30 mouse cellular contexts compared by ENCODE assay signal in genomic region chr12:80813456-80813855, GRCm38 (mm10). TPM values are rescaled to one million over a fixed set of nuclear protein-coding genes. Genes with fewer than 3 reads are reported as not detected.
DNase-seq lines count a peak whose midpoint lies in the region; ATAC-seq and TF ChIP-seq lines count a peak whose summit lies in the region.
"Had no signal": no experiment of that assay in that cellular context is flagged by ENCODE, and none has a peak within 500 bp of the region (broad histone marks: within the 10 kb centered on the region; RNA-seq: fewer than 3 reads in every experiment).

No protein-coding gene starts in this region.

- peak overlapping the region; percentile 63 for H3K9ac ChIP-seq in MEL (ENCODE audit: control insufficient read depth, low read depth, low read length, poor library complexity, severe bottlenecking)
- no peak overlapping the region for H3K9ac ChIP-seq in liver, embryonic 16.5 days (ENCODE audit: low read depth, low read length)
- H3K9ac ChIP-seq in heart, embryonic 12.5 days = no peak overlapping the region
- H3K9ac ChIP-seq: heart, embryonic 15.5 days; hindbrain, embryonic 12.5 days; intestine, embryonic 15.5 days; lung, embryonic 14.5 days; midbrain, embryonic 12.5 days; neural tube, embryonic 12.5 days had no signal

- peaks cover 36% of the 10 kb centered on the region for H3K79me2 ChIP-seq in MEL (ENCODE audit: control insufficient read depth, insufficient read depth, low read length, poor library complexity)

- DNase-seq in G1E (ENCODE audit: low spot score) (no peak), MEL (ENCODE audit: low read depth, low spot score) (no peak)
- no peak for DNase-seq in adrenal gland, adult 18-20 months (ENCODE audit: low spot score in 2 of 2)
- DNase-seq in kidney, adult 11 months = no peak
- DNase-seq: adrenal gland, postnatal 25 days; B cell, adult 2 months; cerebellum, adult 8-10 months; cerebellum, postnatal 25 days; kidney, adult 9 months; kidney, postnatal 10 days; lung, embryonic 14.5 days; lung, postnatal 14 days; right cerebral cortex, adult 18-20 months; right cerebral cortex, postnatal 4 days; thymus, postnatal 4 days had no signal

- H3K4me1 ChIP-seq in G1E (ENCODE audit: insufficient read depth, low read depth, low read length) = peaks cover 92% of the 10 kb centered on the region
- peaks cover 53 to 59% of the 10 kb centered on the region in 2 experiments for H3K4me1 ChIP-seq in MEL (ENCODE audit: control insufficient read depth in 1 of 2, insufficient read depth in 2 of 2, low read length in 2 of 2)
- peaks cover 73% of the 10 kb centered on the region for H3K4me1 ChIP-seq in liver, embryonic 16.5 days (ENCODE audit: control insufficient read depth, low read depth, low read length)
- H3K4me1 ChIP-seq in heart, embryonic 12.5 days (replicated peaks) = peaks cover 62% of the 10 kb centered on the region

- H3K27ac ChIP-seq in MEL (ENCODE audit: control insufficient read depth, low read depth, low read length) = peak overlapping the region; percentile 100
- H3K27ac ChIP-seq in liver, embryonic 16.5 days (ENCODE audit: low read length) = peak overlapping the region; percentile 80
- H3K27ac ChIP-seq in heart, embryonic 12.5 days (ENCODE audit: poor library complexity, severe bottlenecking) = no peak overlapping the region
- H3K27ac ChIP-seq: heart, embryonic 15.5 days; hindbrain, embryonic 12.5 days; hindbrain, postnatal 0 days; intestine, embryonic 15.5 days; midbrain, embryonic 12.5 days; neural tube, embryonic 12.5 days had no signal

- no peak for ATAC-seq in G1E (ENCODE audit: extremely low read depth, insufficient number of reproducible peaks, low FRiP score, poor library complexity, severe bottlenecking)
- ATAC-seq in erythroid progenitor cell, adult 5-6 weeks (replicated peaks; ENCODE audit: low FRiP score, poor library complexity, severe bottlenecking) = 0 out of 2 replicates have a peak, but pooled peaks have one; percentile 13
- ATAC-seq in liver, embryonic 16.5 days (ENCODE audit: low read depth) = no peak
- no peak for ATAC-seq in heart, embryonic 12.5 days (ENCODE audit: insufficient number of reproducible peaks, low FRiP score)
- ATAC-seq: forebrain, embryonic 16.5 days; hindbrain, postnatal 0 days; intestine, embryonic 15.5 days; Patski had no signal

- TF ChIP-seq CTCF in G1E (IDR thresholded peaks at IDR 0.05; ENCODE audit: low read depth, low read length) (no peak), MEL (IDR thresholded peaks at IDR 0.05 in 2 of 3, conservative IDR thresholded peaks at IDR 0.05 in 1 of 3; ENCODE audit: control insufficient read depth in 1 of 3, insufficient read depth in 1 of 3, low read depth in 2 of 3, low read length in 3 of 3, poor library complexity in 1 of 3, severe bottlenecking in 1 of 3) (no peak)

- TF ChIP-seq EP300 in MEL (IDR thresholded peaks at IDR 0.05; ENCODE audit: low read depth in 1 of 2, low read length in 2 of 2) = peak; percentile 71 to 90

- H3K4me2 ChIP-seq in liver, embryonic 16.5 days (ENCODE audit: low read depth, low read length) = peak overlapping the region; percentile 33
- H3K4me2 ChIP-seq in heart, embryonic 12.5 days = no peak overlapping the region
- H3K4me2 ChIP-seq: heart, embryonic 15.5 days; hindbrain, embryonic 12.5 days; intestine, embryonic 15.5 days; lung, embryonic 14.5 days; midbrain, embryonic 12.5 days; neural tube, embryonic 12.5 days had no signal

- no peaks in the 10 kb centered on the region for H3K9me3 ChIP-seq in G1E (replicated peaks)
- H3K9me3 ChIP-seq in MEL (replicated peaks; ENCODE audit: insufficient read depth, low read length) = no peaks in the 10 kb centered on the region
- H3K9me3 ChIP-seq in liver, embryonic 16.5 days (replicated peaks; ENCODE audit: control insufficient read depth, low read length) = no peaks in the 10 kb centered on the region
- H3K9me3 ChIP-seq in heart, embryonic 12.5 days (replicated peaks) = no peaks in the 10 kb centered on the region
- H3K9me3 ChIP-seq: heart, embryonic 15.5 days; hindbrain, embryonic 12.5 days; intestine, embryonic 15.5 days; midbrain, embryonic 12.5 days; neural tube, embryonic 12.5 days had no signal

- H3K4me3 ChIP-seq in G1E (ENCODE audit: low read depth, low read length) (peak overlapping the region; percentile 36; the same call in 1 of the 2 replicates), MEL (ENCODE audit: control insufficient read depth in 1 of 2, insufficient read depth in 1 of 2, low read depth in 2 of 2, low read length in 2 of 2) (peak overlapping the region in 1 of 2 experiments; percentile 10; a peak in 1 of 4 replicates)
- H3K4me3 ChIP-seq in liver, embryonic 16.5 days (ENCODE audit: low read depth, low read length) = no peak overlapping the region
- H3K4me3 ChIP-seq in heart, embryonic 12.5 days = no peak overlapping the region
- H3K4me3 ChIP-seq: heart, embryonic 15.5 days; hindbrain, embryonic 12.5 days; intestine, embryonic 15.5 days; midbrain, embryonic 12.5 days; myocyte; neural tube, embryonic 12.5 days had no signal

- H3K27me3 ChIP-seq in G1E (ENCODE audit: insufficient read depth, low read length) = no peaks in the 10 kb centered on the region
- H3K27me3 ChIP-seq in MEL (ENCODE audit: control insufficient read depth in 1 of 2, insufficient read depth in 2 of 2, low read length in 2 of 2) = no peaks in the 10 kb centered on the region
- H3K27me3 ChIP-seq in liver, embryonic 16.5 days (ENCODE audit: control insufficient read depth, insufficient read depth, low read depth, low read length) = no peaks in the 10 kb centered on the region
- no peaks in the 10 kb centered on the region for H3K27me3 ChIP-seq in heart, embryonic 12.5 days (replicated peaks)
- H3K27me3 ChIP-seq: heart, embryonic 15.5 days; hindbrain, embryonic 12.5 days; intestine, embryonic 15.5 days; midbrain, embryonic 12.5 days; neural tube, embryonic 12.5 days; Patski had no signal

- no peak for TF ChIP-seq RAD21 in MEL (IDR thresholded peaks at IDR 0.05; ENCODE audit: low read depth, low read length)

- 26% methylated on average over 2 of the region's 2 CpGs for WGBS in liver, embryonic 16.5 days (ENCODE audit: insufficient replicate concordance)
- WGBS in heart, embryonic 12.5 days = 71% methylated on average over 2 of the region's 2 CpGs

- peaks cover 25% of the 10 kb centered on the region for H3K36me3 ChIP-seq in G1E (replicated peaks)
- H3K36me3 ChIP-seq in MEL (ENCODE audit: control insufficient read depth in 1 of 2, insufficient read depth in 2 of 2, low read length in 2 of 2) = peaks cover 0 to 85% of the 10 kb centered on the region in 2 experiments; a peak in 2 of 4 replicates
- H3K36me3 ChIP-seq in liver, embryonic 16.5 days (ENCODE audit: control insufficient read depth, insufficient read depth) = no peaks in the 10 kb centered on the region
- no peaks in the 10 kb centered on the region for H3K36me3 ChIP-seq in heart, embryonic 12.5 days
- H3K36me3 ChIP-seq: heart, embryonic 15.5 days; hindbrain, embryonic 12.5 days; intestine, embryonic 15.5 days; midbrain, embryonic 12.5 days; neural tube, embryonic 12.5 days had no signal

- no peak for TF ChIP-seq POLR2A in MEL (IDR thresholded peaks at IDR 0.05; ENCODE audit: control insufficient read depth in 1 of 2, insufficient read depth in 1 of 2, low read depth in 1 of 2, low read length in 2 of 2, poor library complexity in 1 of 2)

TF ChIP-seq in MEL, 35 proteins besides CTCF, POLR2A, EP300 and RAD21 (continues in another document):
- TF ChIP-seq MEF2A (IDR thresholded peaks at IDR 0.05; ENCODE audit: extremely low read depth, insufficient replicate concordance, low read depth, low read length, poor library complexity, severe bottlenecking) (no peak), NRF1 (IDR thresholded peaks at IDR 0.05; ENCODE audit: insufficient read depth, low read depth, low read length, poor library complexity, severe bottlenecking) (no peak), ZNF384 (IDR thresholded peaks at IDR 0.05; ENCODE audit: low read depth, low read length) (no peak), MYB (IDR thresholded peaks at IDR 0.05; ENCODE audit: low read depth, low read length) (peak; percentile 53), POLR2AphosphoS2 (IDR thresholded peaks at IDR 0.05; ENCODE audit: low read length) (no peak), SIN3A (IDR thresholded peaks at IDR 0.05; ENCODE audit: low read length) (no peak), BHLHE40 (IDR thresholded peaks at IDR 0.05; ENCODE audit: borderline replicate concordance, low read depth, low read length) (no peak), POLR2AphosphoS5 (IDR thresholded peaks at IDR 0.05; ENCODE audit: borderline replicate concordance, low read depth, low read length) (no peak), USF2 (IDR thresholded peaks at IDR 0.05; ENCODE audit: borderline replicate concordance in 1 of 2, insufficient read depth in 1 of 2, low read depth in 1 of 2, low read length in 2 of 2) (no peak), TCF12 (IDR thresholded peaks at IDR 0.05; ENCODE audit: low read depth, low read length) (peak; percentile 74; the same call in 1 of the 2 replicates), MAZ (IDR thresholded peaks at IDR 0.05; ENCODE audit: low read depth, low read length) (peak; percentile 68; the same call in 1 of the 2 replicates)

RNA-seq across cellular contexts. Expression of gene Susd6, which starts 23.1 kb away (rescaled TPM):
- 123 and 135 TPM in 2 replicates for total RNA-seq in G1E (2014; fragmentation: Nextera tagmentation)
- total RNA-seq in G1E (2017) = 66.4 and 66.6 TPM in 2 replicates
- polyA plus RNA-seq in G1E (2012) = 24.0 and 29.6 TPM in 2 replicates
- total RNA-seq in MEL (2012; rRNA removed) = 12.2 and 13.0 TPM in 2 replicates
- 10 to 100 TPM in 1 of 2 experiments, not detected in 1; 22.4 TPM for polyA plus RNA-seq in MEL (2012; ENCODE audit: insufficient read depth in 1 of 2, insufficient read length in 2 of 2, low read depth in 1 of 2, low replicate concordance in 2 of 2, missing spikeins in 1 of 2)
- 39.8 and 46.9 TPM in 2 replicates for total RNA-seq in erythroid progenitor cell, adult 5-6 weeks (2015; ENCODE audit: low replicate concordance)
- 63.2 and 67.7 TPM in 2 replicates for total RNA-seq in erythroid progenitor cell, adult 5-6 weeks (2017; ENCODE audit: low replicate concordance)
- polyA plus RNA-seq in liver, embryonic 16.5 days (2015; fragmentation: Nextera tagmentation; extraction: Ambion mirVana) = 14.6 and 15.2 TPM in 2 replicates
- total RNA-seq in adrenal gland, adult 18-20 months (2021) = 10 to 100 TPM; 48.2 to 56.2 TPM
- polyA plus RNA-seq in heart, embryonic 12.5 days (2016; fragmentation: Nextera tagmentation; extraction: Ambion mirVana) = 22.4 and 22.7 TPM in 2 replicates

RNA-seq across cellular contexts. Expression of gene Ccdc177, which starts 53.0 kb away (rescaled TPM):
- not detected in 2 replicates for total RNA-seq in G1E (2014; fragmentation: Nextera tagmentation)
- total RNA-seq in G1E (2017) = 0.06 and 0.11 TPM in 2 replicates
- polyA plus RNA-seq in G1E (2012) = not detected in 2 replicates
- not detected in 2 replicates for total RNA-seq in MEL (2012; rRNA removed)
- not detected for polyA plus RNA-seq in MEL (2012; ENCODE audit: insufficient read depth in 1 of 2, insufficient read length in 2 of 2, low read depth in 1 of 2, low replicate concordance in 2 of 2, missing spikeins in 1 of 2)
- total RNA-seq in erythroid progenitor cell, adult 5-6 weeks (2015; ENCODE audit: low replicate concordance) = not detected in 2 replicates
- total RNA-seq in erythroid progenitor cell, adult 5-6 weeks (2017; ENCODE audit: low replicate concordance) = not detected in 2 replicates
- polyA plus RNA-seq in liver, embryonic 16.5 days (2015; fragmentation: Nextera tagmentation; extraction: Ambion mirVana) = not detected in 2 replicates
- not detected for total RNA-seq in adrenal gland, adult 18-20 months (2021)
- polyA plus RNA-seq in heart, embryonic 12.5 days (2016; fragmentation: Nextera tagmentation; extraction: Ambion mirVana) = 0.03 TPM in 1 of 2 replicates, not detected in the other
- total RNA-seq: gastrocnemius, adult 8-10 months; megakaryocyte, adult 5-6 weeks had no signal
- polyA plus RNA-seq: heart, embryonic 15.5 days; myocyte; thymus, postnatal 0 days had no signal
